Mouse (Mus musculus) ovary, adult 2 months (tissue): ENCODE results near the gene Nat8f1. TPM values are rescaled to one million over a fixed set of nuclear protein-coding genes. Genes with fewer than 3 reads are reported as not detected.

Source experiments
- polyA plus RNA-seq: library from polyadenylated mRNA; depleted of rRNA; stranded (reverse); fragments of >200 nt; gene quantifications from 2 replicates; pipeline ENCODE4 v1.2.3, GENCODE M21; 2012; rRNA removed

The Nat8f1 gene
- polyA plus RNA-seq = 9.9 and 14.9 TPM in 2 replicates

DNA sequence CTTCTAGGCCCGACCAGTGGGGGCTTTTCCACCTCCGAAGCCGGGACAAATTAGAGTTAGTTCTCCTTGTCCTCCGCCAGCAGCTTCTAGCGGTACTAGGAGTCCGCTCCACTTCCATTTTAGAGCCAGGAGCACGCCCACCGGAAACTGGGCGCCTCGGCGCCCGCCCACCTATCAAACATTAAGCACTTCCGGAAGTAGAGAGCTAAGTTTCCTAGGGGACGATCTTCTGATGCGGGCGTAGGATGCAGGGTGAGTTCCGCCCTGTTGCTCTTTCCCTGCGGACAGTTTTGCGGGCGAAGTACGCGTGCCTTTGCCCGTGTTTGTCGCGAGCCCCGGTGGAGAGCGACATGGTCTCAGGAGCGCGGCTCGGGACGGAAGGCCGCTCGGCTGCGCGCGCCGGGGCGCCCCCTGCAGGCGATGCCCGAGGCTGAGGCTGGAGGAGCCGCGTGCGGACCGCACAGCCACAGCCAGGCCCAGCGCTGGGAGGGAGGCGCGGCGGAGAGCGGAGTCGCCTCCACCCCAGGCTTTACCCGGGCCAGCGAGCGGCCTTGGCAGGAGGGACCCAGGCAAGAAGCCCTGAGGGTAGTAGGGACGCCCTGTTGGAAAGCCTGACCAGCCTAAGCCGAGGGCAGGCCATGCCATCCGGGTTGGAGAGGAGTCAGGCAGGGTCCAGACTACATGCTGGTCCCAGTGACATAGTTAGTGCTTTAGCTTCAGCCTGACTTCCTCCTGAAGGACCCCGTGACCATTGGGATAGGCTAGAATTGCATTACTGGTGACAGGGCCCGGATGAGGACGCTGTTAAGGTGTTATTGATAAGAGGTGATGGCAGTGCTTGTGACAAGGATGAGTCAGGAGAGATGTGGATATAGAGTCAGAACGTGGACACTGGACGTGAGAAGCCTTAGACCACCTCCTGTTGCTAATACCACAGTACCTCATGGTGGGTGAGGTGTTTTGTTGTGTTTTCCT is at the start of gene Nat8f1:
Gene Nat8f1 (minus strand): TSS at position 149 of the 975 bp plus-strand sequence.

DNA sequence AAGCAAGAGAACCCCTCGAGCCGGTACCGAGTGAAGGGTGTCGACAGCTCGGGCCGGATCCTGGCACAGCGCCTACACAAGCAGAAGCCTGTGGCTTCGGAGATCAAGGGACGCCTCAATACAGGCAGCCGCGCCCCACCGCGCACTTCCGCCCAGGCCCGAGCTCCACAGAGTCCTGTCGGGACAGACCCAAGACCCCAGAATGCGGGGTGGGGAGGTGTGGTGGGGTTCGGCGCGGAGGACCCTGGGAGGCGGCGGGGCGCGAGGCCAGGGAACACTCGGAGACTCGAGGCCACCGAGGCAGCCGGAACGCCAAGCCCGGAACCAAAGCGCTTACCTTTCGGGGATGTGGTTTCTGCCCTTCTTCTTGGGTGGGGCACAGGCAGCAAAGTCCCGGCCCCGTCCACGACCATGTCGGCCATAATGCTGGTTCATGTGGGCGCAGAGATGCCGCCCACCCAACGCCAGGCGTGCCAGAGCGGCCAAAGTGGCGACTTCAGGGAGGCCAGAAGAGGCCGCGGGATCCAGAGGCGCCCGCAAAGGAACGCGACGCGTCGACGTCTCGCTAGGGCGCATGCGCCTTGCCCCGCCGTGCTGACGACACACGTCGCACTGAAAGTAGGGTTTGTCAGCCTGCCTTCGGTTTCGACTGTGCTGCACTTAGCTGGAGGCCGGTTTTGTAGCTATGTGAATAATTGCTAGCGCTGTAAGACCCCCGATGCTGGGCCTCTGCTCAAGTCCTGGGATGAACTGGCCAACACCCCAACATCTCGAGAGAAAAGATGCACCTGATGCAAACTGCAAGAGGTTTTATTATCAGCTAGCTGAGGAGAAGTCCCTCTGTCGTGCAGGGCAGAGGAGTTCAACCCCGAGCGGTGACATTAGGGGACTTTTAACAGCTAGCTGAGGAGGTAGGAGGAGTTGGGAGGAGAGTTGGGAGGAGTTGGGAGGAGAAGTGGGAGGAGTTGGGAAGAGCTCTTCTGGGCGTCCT is 45.9 kb upstream of the Nat8f1 start, which contains the start of gene Dusp11:
Gene Dusp11 (minus strand): TSS at position 567 of the 991 bp plus-strand sequence.

DNA sequence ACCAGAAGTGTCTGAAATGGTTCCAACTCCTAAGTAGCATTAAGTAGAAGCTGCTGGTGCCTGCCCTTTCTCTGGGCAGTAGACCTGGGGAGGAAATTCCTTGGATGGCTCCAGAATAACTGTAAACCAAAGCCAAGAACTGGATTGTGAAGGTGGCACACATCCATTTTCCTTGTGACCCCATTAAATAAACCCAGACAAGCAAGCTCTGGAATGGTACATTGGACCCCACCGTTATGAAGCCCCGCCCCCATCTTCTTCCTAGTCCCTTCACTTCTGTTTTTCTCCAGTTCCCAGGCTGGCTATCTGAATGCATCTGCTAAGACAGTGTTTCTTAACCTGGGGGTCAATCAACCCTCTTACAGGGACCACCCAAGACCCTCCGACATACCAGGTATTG is 3.9 kb downstream of the Nat8f1 start, which contains the start of gene Tprkb:
Gene Tprkb (plus strand): TSS at position 279 of the 400 bp plus-strand sequence.

DNA sequence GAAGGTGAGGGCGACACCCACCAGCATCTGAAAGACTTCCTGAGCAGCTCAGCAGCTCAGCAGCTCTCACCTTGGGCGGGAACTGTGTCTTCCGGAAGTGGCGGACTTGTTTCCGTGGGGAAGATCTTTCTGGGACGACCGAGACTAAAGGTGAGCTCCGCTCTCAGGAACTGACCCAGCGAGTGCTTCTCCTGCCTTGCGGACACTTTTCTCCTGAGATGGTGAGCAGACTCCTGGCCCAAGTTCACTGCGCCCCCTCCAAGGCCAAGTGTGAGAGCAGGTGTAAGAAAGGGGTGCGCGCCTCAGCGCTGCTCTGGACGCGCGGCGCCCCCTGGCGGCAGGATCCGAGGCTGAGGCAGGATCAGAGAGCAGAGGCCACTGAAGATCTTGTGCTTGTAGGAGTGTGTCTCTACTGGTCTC is 10.8 kb downstream of the Nat8f1 start, which contains the start of gene Nat8f4:
Gene Nat8f4 (minus strand): TSS at position 243 of the 420 bp plus-strand sequence.

DNA sequence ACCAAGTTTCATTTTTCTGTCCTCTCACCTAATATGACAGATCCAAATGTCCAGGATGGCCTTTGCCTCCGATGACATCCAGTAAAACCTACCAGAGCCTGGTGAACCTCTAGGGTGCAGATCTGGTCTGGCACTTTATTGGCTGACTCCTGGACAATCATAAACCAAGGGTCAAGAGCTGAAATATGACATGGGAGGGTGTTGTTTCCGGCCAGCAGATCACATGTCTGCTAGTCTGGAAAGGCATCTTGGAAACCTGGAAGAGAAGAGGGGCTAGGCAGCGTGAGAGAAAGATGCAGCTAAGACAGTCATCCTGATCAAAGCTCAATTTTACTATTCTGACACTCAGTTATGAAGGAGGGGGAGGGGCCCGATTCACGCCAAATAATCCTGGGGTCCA is 46.5 kb downstream of the Nat8f1 start, which contains the start of gene Nat8f2:
Gene Nat8f2 (minus strand): TSS at position 153 of the 400 bp plus-strand sequence.

Other genes with a start within 250 kb of the Nat8f1 start
- gene Nat8f7, start 202.5 kb downstream of the Nat8f1 start, polyA plus RNA-seq = 1.4 and 1.6 TPM in 2 replicates
- gene Nat8f3, start 149.9 kb downstream of the Nat8f1 start, polyA plus RNA-seq = 1.8 and 4.2 TPM in 2 replicates
- gene Nat8f6, start 94.7 kb downstream of the Nat8f1 start, polyA plus RNA-seq = 1.4 and 2.9 TPM in 2 replicates
- gene Nat8f5, start 94.7 kb downstream of the Nat8f1 start, polyA plus RNA-seq = 0.24 and 0.33 TPM in 2 replicates
- gene Nat8, start 83.6 kb downstream of the Nat8f1 start, polyA plus RNA-seq = 1.0 and 1.2 TPM in 2 replicates
- 0.25 and 0.52 TPM in 2 replicates for gene Nat8f2, start 46.5 kb downstream of the Nat8f1 start, polyA plus RNA-seq
- gene Nat8f4, start 10.8 kb downstream of the Nat8f1 start, polyA plus RNA-seq = 2.8 and 5.3 TPM in 2 replicates
- 15.0 and 15.4 TPM in 2 replicates for gene Tprkb, start 3.8 kb downstream of the Nat8f1 start, polyA plus RNA-seq
- gene Dusp11, start 46.0 kb upstream of the Nat8f1 start, polyA plus RNA-seq = 35.3 and 52.0 TPM in 2 replicates
- 2.7 and 2.8 TPM in 2 replicates for gene Figla, start 100.5 kb upstream of the Nat8f1 start, polyA plus RNA-seq
- 4.8 and 6.4 TPM in 2 replicates for gene Add2, start 113.0 kb upstream of the Nat8f1 start, polyA plus RNA-seq